In genomic region chr5:70323651-70324050, GRCm38 (mm10) we compare ENCODE assay signal across 21 mouse cellular contexts.
"Had no signal": no experiment of that assay in that cellular context is flagged by ENCODE, and none has a peak within 500 bp of the region (broad histone marks: within the 10 kb centered on the region; RNA-seq: fewer than 3 reads in every experiment).

No protein-coding gene starts in this region.

- ATAC-seq: intestine, embryonic 16.5 days; lung, postnatal 0 days; midbrain, embryonic 15.5 days had no signal

- H3K4me1 ChIP-seq: liver, embryonic 13.5 days; midbrain, embryonic 12.5 days; midbrain, embryonic 15.5 days; neural tube, embryonic 12.5 days; neural tube, embryonic 15.5 days had no signal

- H3K4me2 ChIP-seq: liver, embryonic 13.5 days; lung, embryonic 14.5 days; midbrain, embryonic 12.5 days; midbrain, embryonic 15.5 days; neural tube, embryonic 12.5 days; neural tube, embryonic 15.5 days had no signal

- H3K36me3 ChIP-seq: liver, embryonic 13.5 days; midbrain, embryonic 12.5 days; midbrain, embryonic 15.5 days; neural tube, embryonic 12.5 days; neural tube, embryonic 15.5 days had no signal

- H3K9ac ChIP-seq: liver, embryonic 13.5 days; lung, embryonic 14.5 days; midbrain, embryonic 12.5 days; midbrain, embryonic 15.5 days; neural tube, embryonic 12.5 days; neural tube, embryonic 15.5 days had no signal

- DNase-seq: kidney, adult 18-20 months; kidney, adult 9 months; kidney, postnatal 14 days; kidney, postnatal 4 days; liver, embryonic 13.5 days; lung, embryonic 14.5 days; right cerebral cortex, adult 18-20 months; right cerebral cortex, postnatal 14 days; right cerebral cortex, postnatal 4 days; thymus, adult 2 months; thymus, postnatal 14 days; thymus, postnatal 4 days had no signal

- H3K4me3 ChIP-seq: left cerebral cortex, adult 2 months; liver, embryonic 13.5 days; midbrain, embryonic 12.5 days; midbrain, embryonic 15.5 days; neural tube, embryonic 12.5 days; neural tube, embryonic 15.5 days had no signal

- H3K27me3 ChIP-seq: liver, embryonic 13.5 days; midbrain, embryonic 12.5 days; midbrain, embryonic 15.5 days; neural tube, embryonic 12.5 days; neural tube, embryonic 15.5 days had no signal

- H3K9me3 ChIP-seq: liver, embryonic 13.5 days; midbrain, embryonic 12.5 days; midbrain, embryonic 15.5 days; neural tube, embryonic 12.5 days; neural tube, embryonic 15.5 days had no signal

- H3K27ac ChIP-seq: left cerebral cortex, adult 2 months; liver, embryonic 13.5 days; macrophage; midbrain, embryonic 12.5 days; midbrain, embryonic 15.5 days; neural tube, embryonic 12.5 days; neural tube, embryonic 15.5 days; stomach, postnatal 0 days had no signal
